Mouse (Mus musculus): Measurements from ENCODE around the gene Ncam2.
A peak's percentile ranks its signal among the peaks of the same experiment; 100 is the strongest.
"Not testable (repeated sequence)": the region's sequence is repeated elsewhere in the genome, so short reads cannot be mapped to it uniquely, and the experiment has no call there.

Ncam2 gene

GRCm38 (mm10) chr16:81285882-81286281 is 85.4 kb downstream of the Ncam2 start:
- DNase-seq (ENCODE audit: low spot score in 2 of 2) = no peak

DNA sequence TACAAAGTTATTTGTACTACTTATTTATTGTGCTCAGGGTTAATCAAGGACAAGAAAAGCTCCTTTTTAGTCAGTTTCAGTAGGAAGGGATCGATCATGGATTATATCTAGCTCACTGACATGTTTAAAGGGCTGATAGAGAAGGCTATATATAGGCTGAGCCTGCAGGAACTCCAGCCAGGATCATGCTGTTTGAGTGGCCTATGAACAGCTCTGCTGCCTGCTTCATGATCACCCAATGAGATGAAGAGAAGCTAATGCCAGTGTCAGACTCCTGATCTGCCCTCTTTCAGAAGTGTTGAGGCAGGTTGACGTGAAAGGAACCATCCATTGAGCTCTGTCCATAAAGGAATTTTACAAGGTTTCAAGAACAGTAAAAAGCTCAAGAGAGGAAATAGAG is 103.3 kb downstream of the Ncam2 start:
- no peak for DNase-seq (ENCODE audit: low spot score in 2 of 2)

DNA sequence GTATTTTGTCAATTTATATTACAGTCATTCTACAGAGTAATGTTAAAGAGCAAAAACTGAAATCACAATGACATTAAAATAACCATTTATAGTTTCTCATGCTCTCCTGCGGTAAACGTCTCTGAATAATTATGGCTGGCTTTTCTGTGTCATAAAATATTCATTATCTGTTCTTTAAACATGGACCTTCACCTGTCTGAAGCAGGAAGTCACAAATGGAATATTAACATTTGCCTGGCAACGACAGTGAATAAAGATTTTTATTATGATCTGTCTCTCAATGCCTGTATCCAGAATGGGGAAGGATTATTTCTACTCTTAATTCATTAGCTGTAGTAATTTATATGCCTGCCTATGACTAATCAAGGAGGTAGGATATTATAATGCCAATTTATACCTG is 108.7 kb downstream of the Ncam2 start:
- no peak for DNase-seq (ENCODE audit: low spot score in 2 of 2)

DNA sequence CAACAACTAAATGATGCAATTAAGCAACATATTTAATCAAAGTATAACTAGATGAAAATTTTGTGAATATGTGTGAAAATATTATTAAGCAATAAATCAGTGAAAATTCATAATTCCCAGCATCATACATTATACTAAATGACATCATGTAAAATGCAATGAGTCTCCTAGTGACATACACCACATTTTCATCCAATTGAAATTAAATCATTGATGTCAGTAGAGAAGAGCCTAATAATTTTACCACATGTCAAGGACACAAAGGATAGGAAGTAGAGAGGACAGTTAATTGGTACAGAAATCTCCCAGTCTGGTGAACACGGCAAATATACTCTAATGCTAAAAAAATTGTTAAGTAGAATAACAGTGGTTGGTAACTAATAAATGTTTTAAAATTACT is 118.5 kb downstream of the Ncam2 start:
- DNase-seq (ENCODE audit: low spot score in 2 of 2) = no peak

DNA sequence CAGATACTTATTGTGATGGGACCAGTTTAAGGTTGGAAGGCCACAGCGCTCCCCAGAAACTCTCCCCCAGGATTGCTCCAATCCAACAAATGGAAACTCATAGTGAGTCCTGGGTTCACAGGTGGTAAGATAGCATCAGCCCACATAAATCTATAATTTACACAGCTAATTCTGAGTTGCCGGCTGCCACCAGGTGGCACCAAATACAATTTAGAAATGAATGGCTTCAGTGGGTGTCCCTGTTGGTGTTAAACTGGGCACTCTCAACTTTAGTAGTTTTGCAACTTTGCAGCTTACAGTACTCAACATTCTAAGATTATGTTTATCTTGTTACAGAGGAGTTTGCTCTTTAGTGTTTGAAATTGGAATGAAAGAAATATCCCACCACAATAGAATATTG is 130.0 kb downstream of the Ncam2 start:
- no peak for DNase-seq (ENCODE audit: low spot score in 2 of 2)

- DNase-seq (ENCODE audit: low spot score in 2 of 2) = no peak
Measured at GRCm38 (mm10) chr16:81365901-81366300, 165.4 kb downstream of the Ncam2 start.

- no peak for DNase-seq (ENCODE audit: low spot score in 2 of 2)
Measured at GRCm38 (mm10) chr16:81374234-81374633, 173.7 kb downstream of the Ncam2 start.

DNA sequence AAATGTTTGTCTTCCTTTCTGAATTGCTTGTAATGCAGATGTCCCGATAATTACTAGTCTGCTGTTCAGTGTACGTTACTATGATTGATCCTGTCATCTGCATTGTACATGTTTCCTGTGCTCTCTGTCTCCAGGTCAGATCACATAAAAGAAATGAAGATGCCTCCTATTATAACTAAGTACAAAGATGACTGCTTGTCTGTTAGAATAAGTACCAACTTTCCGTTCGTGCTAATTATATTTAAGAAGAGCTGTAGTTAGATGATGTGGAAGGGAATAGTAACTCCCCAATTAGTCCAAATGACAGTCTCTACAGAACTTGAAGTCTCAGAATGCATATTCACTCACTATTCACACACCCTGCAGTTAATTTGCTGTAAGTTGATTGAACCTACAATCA is 179.9 kb downstream of the Ncam2 start:
- DNase-seq (ENCODE audit: low spot score in 2 of 2) = no peak

- DNase-seq (ENCODE audit: low spot score in 2 of 2) = no peak
Measured at GRCm38 (mm10) chr16:81388646-81389045, 188.1 kb downstream of the Ncam2 start.

GRCm38 (mm10) chr16:81434559-81434958 is 234.1 kb downstream of the Ncam2 start:
- DNase-seq (ENCODE audit: low spot score in 2 of 2) = no peak

- DNase-seq (ENCODE audit: low spot score in 2 of 2) = peak; percentile 3 to 12
Measured at GRCm38 (mm10) chr16:81437091-81437867, 236.8 kb downstream of the Ncam2 start.

DNA sequence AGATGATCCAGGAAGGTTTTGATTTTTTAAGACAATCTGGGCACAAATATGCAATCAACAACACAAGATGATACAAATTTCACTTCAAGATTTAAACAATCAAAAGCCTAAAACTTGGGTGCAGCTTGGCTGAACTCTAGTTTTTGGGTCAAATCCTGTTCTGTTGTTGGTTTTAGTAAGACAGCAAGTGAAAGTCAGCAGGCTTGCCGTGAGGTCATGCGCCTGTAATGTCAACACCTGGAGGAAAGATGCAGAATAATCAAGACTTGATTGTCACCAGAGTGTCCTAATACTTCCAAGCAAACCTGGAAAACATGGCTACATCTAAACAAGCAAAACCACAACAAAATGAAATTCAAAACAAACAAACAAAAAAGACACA is 237.4 kb downstream of the Ncam2 start:
- no peak for DNase-seq (ENCODE audit: low spot score in 2 of 2)

GRCm38 (mm10) chr16:81450851-81451250 is 250.4 kb downstream of the Ncam2 start:
- DNase-seq (ENCODE audit: low spot score in 2 of 2) = no peak

DNA sequence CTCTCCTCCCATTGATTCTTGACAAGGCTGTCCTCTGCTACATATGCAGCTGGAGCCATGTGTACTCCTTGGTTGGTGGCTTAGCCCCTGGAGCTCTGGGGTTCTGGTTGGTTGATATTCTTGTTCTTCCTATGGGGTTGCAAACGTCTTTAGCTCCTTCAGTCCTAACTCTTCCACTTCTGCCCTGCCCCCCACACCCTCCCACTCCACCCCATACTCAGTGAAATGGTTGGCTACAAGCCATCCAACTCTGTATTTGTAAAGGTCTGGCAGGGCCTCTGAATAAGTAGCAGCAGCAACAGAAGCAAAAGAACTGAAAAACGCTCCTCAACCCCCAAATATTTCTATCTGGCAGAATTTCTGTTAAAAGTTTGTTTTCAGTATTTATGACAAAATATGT is 252.5 kb downstream of the Ncam2 start:
- DNase-seq (ENCODE audit: low spot score in 2 of 2) = no peak

DNA sequence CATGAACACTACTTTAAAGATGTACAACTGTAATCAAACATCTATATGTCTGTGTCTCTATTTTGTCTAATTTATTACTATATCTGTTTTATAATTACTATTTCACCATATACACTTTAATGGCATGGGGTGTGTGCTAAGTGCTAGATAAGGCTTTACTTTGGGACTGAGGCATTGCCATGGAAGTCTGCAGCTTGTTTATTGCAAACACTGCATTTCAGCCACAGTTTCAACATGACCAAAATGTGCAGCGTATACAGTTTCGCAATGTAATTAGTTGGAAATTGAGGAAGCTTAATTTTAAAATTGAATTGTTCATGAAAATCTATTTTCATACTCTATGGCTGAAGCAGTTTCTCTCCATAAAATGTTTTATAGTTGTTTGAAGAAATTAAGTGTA is 254.0 kb downstream of the Ncam2 start:
- no peak for DNase-seq (ENCODE audit: low spot score in 2 of 2)

- not testable (repeated sequence) for DNase-seq (ENCODE audit: low spot score in 2 of 2)
Measured at GRCm38 (mm10) chr16:81462731-81463130, 262.2 kb downstream of the Ncam2 start.

DNA sequence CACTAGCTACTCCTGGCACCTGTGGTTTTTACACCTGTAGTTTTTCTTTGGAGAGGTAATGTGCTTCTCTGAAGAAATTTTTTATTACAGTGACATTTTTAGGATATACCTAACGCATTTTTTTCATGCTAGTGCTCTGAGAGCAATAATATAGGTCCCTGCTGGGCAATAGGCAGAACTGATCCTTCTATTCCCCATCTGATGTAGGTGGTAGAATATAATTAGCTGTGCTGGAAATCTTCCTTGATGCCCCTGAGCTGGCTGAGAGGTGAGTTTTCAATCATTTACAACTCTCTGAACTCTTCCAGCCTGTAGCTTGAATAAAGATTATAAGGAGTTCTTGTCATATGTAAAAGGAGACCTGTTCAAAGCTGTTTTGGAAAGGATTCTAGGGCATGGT is 272.4 kb downstream of the Ncam2 start:
- DNase-seq (ENCODE audit: low spot score in 2 of 2) = no peak

DNA sequence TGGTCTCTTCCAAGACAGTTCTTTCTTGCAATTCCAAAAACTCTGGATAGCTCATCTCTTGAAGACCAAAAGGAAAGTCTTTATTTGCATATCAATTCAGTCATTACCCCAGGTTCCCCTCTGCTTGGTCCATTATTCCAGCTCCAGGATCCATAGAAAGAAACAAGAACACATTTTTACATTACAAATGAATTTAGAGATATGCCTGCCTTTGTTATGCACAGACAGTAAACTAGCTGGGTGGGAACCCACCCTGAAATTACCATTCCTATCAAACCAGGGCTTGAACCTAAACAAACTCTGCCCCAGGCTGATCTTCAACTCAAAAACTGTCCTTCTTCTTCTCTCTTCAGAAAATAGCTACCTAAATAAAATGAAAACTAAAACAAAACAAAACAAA is 280.6 kb downstream of the Ncam2 start:
- DNase-seq (ENCODE audit: low spot score in 2 of 2) = no peak

DNA sequence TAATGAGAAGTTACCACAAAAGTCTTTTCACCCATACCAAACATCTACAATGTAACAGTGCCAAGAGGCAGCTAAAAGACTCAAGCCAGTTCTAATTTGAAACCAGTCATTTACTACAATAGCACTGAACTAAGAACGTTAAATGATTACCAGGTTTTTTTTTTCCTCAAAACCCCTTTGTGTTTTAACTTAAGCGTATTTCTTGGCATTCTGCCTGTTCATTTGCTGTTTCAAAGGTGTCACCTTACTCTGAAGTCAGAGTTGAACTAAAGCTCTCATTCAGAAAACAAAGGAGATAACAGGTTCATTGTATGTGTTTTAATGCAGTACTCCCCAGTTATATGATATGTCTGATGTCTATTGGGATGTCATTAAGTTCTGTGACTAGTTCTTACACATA is 295.6 kb downstream of the Ncam2 start:
- DNase-seq (ENCODE audit: low spot score in 2 of 2) = no peak

GRCm38 (mm10) chr16:81502578-81502977 is 302.1 kb downstream of the Ncam2 start:
- DNase-seq (ENCODE audit: low spot score in 2 of 2) = no peak

GRCm38 (mm10) chr16:81536230-81536629 is 335.7 kb downstream of the Ncam2 start:
- no peak for DNase-seq (ENCODE audit: low spot score in 2 of 2)

- DNase-seq (ENCODE audit: low spot score in 2 of 2) = no peak
Measured at GRCm38 (mm10) chr16:81587565-81588107, 387.1 kb downstream of the Ncam2 start.

DNA sequence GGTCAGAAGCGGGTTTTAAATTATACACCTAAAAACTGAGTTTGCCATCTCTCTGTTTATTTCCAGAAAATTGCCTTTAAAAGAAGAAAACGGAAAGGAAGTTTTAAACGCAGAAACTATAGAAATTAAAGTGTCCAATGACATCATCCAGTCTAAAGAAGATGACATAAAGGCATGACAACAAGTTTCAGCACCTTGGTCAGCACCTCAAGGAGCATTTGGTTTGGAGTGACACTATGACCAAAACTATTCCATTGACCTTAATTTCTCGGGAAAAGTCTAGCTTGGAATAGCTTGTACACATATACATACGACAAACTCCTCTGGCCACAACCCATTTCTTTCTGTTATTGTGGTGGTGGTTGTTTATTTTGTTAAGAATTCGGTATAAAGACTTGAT is 422.8 kb downstream of the Ncam2 start:
- no peak for DNase-seq (ENCODE audit: low spot score in 2 of 2)

DNA sequence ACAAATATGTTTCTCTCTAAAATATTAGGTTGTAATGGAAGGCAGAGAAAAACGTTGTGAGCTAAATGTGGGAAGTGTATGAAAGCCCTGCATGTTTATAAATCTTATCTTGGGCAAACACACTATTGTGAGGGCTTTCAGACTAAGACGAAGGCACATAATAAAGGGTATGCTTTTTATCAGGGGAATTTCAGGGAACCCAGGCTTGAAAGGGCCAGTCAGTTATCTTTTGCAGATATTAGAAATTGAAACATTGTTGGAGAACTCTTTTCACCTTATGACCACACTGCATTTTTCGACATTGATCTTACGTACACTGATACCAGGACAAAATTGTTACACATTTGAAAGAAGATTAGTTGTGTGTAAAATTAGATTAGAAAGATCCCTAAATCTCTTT is 423.3 kb downstream of the Ncam2 start:
- no peak for DNase-seq (ENCODE audit: low spot score in 2 of 2)

All from natural killer cell, adult 2 months (primary cell).